Mouse (Mus musculus) right cerebral cortex, postnatal 4 days (tissue): ENCODE data around the gene Zfhx3.

Experiments
- DNase-seq: peaks from one replicate; pipeline ENCODE4 v3.0.0-alpha.2; 2022

Zfhx3 gene

GRCm38 (mm10) chr8:108903550-108903949 is 961.1 kb downstream of the Zfhx3 start:
- no peak for DNase-seq

DNA sequence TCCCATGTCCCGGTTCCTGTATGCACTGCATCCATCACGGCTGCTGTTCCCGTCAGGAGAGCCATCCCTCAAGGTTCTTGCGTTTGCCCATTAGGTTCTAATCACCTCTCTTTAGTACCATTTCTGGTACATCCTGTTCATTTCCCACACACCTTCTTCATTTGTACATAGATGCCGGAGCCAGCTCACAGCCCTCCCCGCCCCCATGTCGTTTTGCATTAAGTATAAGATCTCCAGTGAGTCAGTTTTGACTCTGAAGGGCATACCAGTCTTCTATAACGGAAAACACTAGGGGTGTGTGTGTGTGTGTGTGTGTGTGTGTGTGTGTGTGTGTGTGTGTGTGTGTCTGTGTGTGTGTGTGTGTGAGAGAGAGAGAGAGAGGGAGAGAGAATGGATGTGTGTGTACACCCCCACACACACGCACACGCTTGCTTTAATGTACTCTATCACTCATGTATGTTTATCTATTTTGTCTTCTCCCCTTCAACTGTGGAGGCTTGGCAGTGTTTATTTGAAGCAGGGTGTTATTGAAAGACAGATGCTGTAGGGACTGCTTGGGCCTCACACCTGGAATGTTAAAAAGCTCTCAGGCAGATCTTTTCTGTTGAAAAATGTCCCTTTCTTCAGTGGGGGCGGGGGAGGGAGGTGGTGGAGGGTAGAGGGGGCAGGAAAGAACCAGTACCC is 962.0 kb downstream of the Zfhx3 start:
- DNase-seq: no peak

DNA sequence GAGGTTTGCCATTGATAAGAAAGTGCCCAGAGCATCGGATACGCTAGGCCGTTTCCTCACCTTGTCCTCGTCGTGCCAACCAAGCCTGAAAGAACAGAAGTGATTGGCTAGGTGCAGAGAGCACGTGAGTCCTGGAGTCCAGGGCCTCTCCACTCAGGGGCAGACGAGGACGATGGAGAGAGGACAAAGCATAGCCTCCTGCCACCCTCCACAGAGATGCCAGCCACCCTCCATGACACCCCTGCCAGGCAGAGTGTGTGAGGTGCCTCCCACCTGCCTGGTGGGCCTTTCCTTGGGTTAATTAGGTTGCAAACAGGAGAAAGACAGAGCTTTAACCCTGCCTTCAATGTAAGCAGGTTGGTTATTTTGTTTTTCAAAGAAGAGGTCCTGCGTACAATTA is 965.6 kb downstream of the Zfhx3 start:
- no peak for DNase-seq

DNA sequence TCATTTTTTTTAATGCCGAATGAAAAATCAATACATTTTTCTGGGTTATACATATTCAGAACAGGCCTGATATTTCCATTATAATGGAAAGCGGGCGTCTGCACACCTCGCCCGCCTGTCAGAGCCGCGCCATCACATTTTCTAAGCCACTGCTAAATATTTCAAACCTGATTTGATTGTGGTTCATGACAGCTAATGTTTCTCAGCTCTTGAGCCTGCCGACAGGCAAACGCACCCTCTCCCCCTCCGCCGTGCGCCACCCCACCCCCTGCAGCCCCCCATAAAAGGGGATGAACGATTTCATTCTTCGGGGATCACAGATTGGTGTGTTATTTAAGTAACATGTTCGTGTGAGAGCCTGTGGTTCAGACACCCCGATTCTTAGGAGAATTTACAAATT is 966.1 kb downstream of the Zfhx3 start:
- no peak for DNase-seq

GRCm38 (mm10) chr8:108909035-108909434 is 966.6 kb downstream of the Zfhx3 start:
- no peak for DNase-seq

DNA sequence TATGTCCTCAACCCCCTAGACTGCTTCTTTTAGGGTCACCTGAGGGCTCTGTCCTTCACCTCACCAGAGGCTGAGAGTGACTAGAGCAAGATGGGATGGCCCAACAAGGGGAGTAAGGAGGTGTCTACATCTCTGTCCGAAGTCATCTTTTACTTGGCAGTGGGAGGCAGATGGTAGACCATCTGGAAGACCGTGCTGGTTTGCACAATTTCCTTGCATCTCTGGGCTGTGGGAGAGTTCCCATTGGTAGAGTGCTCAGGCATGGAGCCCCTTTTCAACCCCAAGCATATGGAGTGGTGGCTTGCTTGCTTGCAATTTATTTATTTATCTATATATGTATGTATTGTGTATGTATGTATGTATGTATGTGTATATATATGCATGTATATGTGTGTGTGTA is 967.0 kb downstream of the Zfhx3 start:
- DNase-seq: no peak

DNA sequence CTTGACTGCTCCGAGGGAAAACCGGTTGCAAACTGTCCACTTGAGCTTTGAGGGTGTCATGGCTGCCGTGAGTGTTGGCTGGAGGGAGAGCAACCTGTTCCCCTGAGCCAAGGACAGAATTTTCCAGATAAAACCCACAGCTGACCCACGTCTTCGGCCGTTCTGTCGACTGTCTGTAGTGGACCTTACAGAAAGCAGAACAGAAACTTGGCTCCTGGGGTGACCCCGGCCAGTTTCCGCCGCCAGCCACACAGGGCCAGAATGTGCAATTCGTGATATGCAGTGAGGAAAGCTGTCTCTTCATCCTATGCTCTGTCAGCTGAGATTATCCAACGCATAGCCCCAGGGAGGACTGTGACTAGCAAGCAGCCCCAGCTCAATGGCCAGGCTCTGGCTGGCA is 968.4 kb downstream of the Zfhx3 start:
- no peak for DNase-seq

- peak; percentile 81 for DNase-seq
Observed at GRCm38 (mm10) chr8:108911511-108911910, 969.1 kb downstream of the Zfhx3 start.

- DNase-seq: no peak
Observed at GRCm38 (mm10) chr8:108912998-108913397, 970.6 kb downstream of the Zfhx3 start.

GRCm38 (mm10) chr8:108915425-108915824 is 973.0 kb downstream of the Zfhx3 start:
- no peak for DNase-seq

- DNase-seq: no peak
Observed at GRCm38 (mm10) chr8:108915876-108916275, 973.4 kb downstream of the Zfhx3 start.

GRCm38 (mm10) chr8:108920151-108920550 is 977.7 kb downstream of the Zfhx3 start:
- DNase-seq: no peak

DNA sequence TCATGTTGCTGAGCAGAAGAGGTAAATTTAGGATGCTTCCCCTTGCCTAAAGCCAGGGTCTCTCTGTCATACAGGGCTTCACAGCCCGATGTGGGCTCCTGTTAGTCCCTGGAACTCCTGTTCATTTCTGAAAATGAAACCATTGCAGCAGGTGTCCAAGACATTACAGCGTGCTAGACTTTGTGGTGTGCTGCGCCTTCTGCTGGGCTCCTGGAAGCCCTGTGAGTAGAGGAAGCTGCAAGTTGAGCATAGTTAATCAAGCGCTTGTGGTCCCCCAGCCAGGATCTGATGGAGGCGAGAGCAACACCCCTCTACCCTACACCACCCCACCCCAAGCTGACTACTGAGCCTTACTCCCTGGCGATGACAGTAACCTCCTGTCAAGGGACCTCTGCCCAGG is 980.7 kb downstream of the Zfhx3 start:
- DNase-seq: no peak

- DNase-seq: no peak
Observed at GRCm38 (mm10) chr8:108924526-108924925, 982.1 kb downstream of the Zfhx3 start.

DNA sequence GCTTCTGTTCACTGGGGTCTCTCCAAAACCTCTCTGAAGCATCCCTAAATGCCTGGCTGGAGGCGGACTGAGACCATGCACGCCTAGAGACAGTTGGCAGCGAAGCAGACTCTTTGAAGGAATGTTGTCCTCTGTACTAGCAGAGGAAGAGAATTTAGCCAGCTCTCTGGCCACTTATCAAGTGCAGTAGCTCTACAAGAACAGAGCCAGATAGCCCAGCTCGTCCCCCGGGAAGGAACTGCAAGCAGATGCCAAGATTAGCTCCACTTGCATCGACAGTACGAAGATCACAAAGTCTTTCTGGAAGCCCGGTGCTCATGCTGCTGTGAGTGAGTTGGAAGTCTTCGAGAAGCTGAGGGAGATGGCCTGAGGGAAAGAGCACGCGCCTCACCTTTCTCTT is 983.7 kb downstream of the Zfhx3 start:
- no peak for DNase-seq

- no peak for DNase-seq
Observed at GRCm38 (mm10) chr8:108930635-108931034, 988.2 kb downstream of the Zfhx3 start.

- peak; percentile 50 for DNase-seq
Observed at GRCm38 (mm10) chr8:108931837-108932236, 989.4 kb downstream of the Zfhx3 start.

GRCm38 (mm10) chr8:108932729-108933128 is 990.3 kb downstream of the Zfhx3 start:
- DNase-seq: no peak

- DNase-seq: no peak
Observed at GRCm38 (mm10) chr8:108935834-108936694, 993.6 kb downstream of the Zfhx3 start.

DNA sequence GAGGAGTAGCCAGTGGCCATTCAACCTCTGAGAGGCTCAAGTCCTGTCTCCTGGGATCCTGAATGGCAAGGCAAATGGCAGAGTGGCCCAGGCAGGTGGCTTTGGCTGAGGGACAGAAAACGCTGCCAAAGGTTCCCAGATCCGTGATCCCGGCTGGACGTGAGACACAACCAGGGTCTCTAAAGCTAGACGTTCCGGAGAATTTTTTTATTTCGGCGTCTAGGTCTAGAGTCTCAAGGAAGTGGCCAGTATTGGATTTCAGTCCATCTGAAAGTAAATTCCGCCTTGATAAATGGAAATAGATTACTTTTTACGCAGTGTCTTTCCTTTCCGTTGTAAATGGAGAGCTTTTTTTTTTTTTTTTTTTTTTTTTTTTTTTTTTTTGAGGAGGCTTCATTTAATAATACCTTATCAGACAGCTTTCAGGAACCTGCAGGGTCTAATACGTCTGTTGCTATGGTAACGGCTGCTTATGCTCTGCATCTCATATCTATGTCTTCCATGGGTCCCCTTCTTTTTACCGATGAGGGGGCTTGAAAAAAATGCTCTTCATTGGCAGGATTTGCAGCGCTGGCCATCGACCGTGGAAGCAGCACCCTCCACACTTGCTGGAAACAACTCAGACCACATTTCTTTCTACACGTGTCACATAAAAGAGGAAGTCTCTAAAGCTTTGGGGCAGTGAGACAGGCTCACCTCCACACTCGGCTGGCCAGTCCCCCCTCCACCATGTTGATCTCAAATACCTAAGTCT is 994.4 kb downstream of the Zfhx3 start:
- no peak for DNase-seq

DNA sequence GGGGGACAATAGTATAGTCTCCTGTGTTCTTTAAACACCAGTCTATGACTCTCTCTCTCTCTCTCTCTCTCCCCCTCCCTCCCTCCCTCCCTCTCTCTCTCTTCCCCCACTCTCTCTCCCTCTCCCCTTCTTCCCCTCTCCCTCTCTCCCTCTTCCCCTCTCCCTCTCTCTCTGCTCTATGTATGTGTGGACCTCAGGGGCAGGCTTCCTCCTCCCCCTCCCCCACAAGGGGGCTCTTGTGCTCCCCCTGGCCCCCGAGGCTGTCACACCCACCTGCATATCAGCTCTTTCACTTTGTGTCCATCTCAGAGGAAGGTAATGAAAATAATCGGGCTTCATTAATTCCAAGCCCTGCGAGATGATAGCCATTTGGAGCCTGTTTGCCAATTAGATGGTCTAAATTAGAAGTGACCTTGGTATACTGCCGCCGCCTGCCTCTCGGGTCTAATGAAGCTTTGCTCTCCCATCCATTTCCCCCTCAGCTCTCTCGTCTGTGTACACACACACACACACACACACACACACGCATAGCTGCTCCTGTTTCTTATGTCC is 995.5 kb downstream of the Zfhx3 start:
- no peak for DNase-seq

GRCm38 (mm10) chr8:108942686-108943085 is 1000.2 kb downstream of the Zfhx3 start:
- DNase-seq: no peak

DNA sequence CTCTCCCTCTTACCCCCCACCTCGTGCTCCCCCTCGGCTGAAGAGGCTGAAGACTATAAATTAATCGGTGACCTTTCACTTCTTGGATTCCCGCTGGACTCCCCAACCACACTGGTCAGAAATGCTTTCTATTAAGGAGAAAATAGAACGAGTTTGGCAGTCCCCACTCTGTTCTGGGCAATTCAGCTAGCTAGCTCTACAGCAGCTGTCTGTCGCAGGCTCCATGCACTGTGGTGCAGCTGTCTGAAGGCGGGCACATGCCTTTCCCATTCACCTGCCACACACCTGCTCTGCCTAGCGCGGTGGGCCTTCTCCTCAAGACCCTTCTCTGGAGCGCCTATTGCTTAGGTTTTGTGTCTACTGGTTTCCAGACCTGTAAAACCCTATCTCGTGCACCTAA is 1000.7 kb downstream of the Zfhx3 start:
- no peak for DNase-seq
